Mouse (Mus musculus): ENCODE results near the gene Kdm1b. TPM values are rescaled to one million over a fixed set of nuclear protein-coding genes. Genes with fewer than 3 reads are reported as not detected.

Gene Kdm1b
- total RNA-seq, 2 experiments from 2014 or later: 5.8 to 6.3 TPM

Other genes starting within 250 kb of the Kdm1b start
- 10 to 100 TPM; 56.0 to 56.5 TPM for gene Kif13a, start 113.6 kb upstream of the Kdm1b start, total RNA-seq (2021)
- 1 to 10 TPM; 2.8 to 3.8 TPM for gene Nhlrc1, start 28.6 kb upstream of the Kdm1b start, total RNA-seq (2021)
- 1 to 10 TPM; 4.6 to 6.5 TPM for gene Tpmt, start 1.2 kb downstream of the Kdm1b start, total RNA-seq (2021)
- gene Dek, start 62.7 kb downstream of the Kdm1b start, total RNA-seq (2021): 10 to 100 TPM; 30.6 to 36.7 TPM
- 10 to 100 TPM in 1 of 2 experiments, 1 to 10 TPM in 1; 9.5 to 14.4 TPM for gene Rnf144b, start 79.2 kb downstream of the Kdm1b start, total RNA-seq (2021)